Mouse (Mus musculus): ENCODE results near the gene Stac.

Gene Stac

GRCm38 (mm10) chr9:111606603-111607002 is 83.5 kb downstream of the Stac start:
- DNase-seq (ENCODE audit: low spot score) = no peak

DNA sequence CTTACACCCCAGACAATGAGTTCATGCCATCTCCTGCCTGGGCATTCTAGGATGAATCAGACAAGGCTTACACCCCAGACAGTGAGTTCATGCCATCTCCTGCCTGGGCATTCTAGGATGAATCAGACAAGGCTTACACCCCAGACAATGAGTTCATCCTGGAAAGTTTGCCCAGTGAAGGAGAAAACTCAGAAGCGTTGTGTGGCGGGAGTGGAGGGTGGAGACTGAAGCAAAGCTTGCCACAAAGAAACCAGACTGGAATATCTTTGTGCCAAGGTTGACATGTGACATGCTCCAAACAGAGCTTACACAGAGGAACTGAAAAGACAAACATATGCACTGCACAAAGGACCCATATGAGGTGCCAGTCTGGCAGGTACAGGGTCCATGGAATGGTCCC is 102.6 kb downstream of the Stac start:
- DNase-seq (ENCODE audit: low spot score) = no peak

DNA sequence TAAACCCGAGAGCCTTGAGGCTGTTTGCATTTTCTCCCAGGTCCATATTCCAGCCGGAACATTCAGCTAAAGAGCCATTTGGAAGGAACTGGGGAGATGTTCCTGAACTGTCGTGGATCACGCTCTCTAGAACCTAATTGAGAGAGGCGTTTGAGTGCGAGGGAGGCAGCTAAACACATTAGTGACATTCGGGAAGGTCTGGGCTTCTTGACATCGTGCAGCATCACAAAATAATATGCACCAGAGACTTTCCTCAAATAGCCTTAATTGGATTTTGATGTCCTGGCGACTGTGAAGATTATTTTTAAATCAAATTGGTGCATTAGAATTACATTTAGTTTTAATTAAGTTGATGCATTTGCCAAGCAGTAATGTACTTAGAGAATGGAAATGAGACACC is 111.4 kb downstream of the Stac start:
- DNase-seq (ENCODE audit: low spot score) = no peak

DNA sequence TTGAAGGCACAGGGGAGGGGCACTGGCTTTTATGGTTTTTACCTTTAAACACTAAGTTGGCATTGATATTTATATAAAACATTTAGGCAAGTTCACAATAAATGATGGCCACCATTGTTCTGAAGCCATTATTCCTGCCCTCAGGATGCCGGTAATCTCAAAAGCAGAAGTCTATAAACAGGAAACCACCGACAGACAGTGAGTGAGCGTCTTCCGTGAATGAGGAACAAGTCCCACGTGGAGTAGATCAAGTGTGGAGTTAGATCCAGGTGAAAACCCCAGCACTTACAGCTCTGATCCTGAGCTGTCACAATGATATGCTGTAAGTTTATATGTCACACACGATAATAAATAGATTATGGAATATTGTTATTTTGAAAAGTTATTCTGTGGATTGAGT is 112.7 kb downstream of the Stac start:
- no peak for DNase-seq (ENCODE audit: low spot score)

DNA sequence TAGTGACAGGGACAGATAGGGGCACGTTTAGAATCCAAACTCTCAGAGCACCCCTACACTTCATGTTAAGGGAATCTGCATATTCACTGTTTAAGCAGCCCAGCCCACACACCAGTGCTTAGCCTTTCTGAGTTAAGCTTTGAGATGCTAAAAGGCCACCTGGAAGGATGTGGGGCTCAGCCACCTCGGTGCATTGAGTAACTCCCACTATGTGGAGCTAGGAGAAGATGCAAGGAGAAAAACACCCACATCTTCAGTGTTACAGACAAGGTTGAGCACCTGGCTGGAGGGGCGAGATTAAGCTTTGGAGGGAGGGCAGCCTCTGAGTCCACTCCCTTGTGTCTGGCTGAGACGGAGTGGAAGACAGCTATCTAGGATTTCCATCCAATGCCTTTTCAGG is 114.3 kb downstream of the Stac start:
- no peak for DNase-seq (ENCODE audit: low spot score)

GRCm38 (mm10) chr9:111573836-111574235 is 116.3 kb downstream of the Stac start:
- no peak for DNase-seq (ENCODE audit: low spot score)

DNA sequence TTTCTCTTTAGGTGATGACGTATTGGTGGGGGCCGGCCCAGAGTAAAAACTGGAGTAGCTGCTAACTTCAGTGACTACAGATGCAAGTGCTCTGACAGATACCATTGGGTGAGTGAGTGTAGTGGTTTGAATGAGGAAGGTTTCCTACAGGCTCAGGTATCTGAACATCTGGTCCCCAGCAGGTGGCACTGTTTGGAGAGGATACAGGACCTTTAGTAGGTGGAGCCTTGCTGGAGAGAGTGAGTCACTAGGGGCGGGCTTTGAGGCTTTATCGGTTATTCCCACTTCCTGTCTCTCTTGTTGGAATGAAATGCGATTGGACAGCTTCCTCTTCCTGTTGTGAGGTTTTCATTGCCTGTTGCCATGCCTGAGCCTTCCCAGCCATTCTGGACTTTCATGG is 118.5 kb downstream of the Stac start:
- no peak for DNase-seq (ENCODE audit: low spot score)

- DNase-seq (ENCODE audit: low spot score) = no peak
Measured at GRCm38 (mm10) chr9:111564176-111564575, 126.0 kb downstream of the Stac start.

- no peak for DNase-seq (ENCODE audit: low spot score)
Measured at GRCm38 (mm10) chr9:111563226-111563625, 126.9 kb downstream of the Stac start.

- DNase-seq (ENCODE audit: low spot score) = no peak
Measured at GRCm38 (mm10) chr9:111562217-111562988, 127.7 kb downstream of the Stac start.

GRCm38 (mm10) chr9:111556699-111557098 is 133.4 kb downstream of the Stac start:
- no peak for DNase-seq (ENCODE audit: low spot score)

DNA sequence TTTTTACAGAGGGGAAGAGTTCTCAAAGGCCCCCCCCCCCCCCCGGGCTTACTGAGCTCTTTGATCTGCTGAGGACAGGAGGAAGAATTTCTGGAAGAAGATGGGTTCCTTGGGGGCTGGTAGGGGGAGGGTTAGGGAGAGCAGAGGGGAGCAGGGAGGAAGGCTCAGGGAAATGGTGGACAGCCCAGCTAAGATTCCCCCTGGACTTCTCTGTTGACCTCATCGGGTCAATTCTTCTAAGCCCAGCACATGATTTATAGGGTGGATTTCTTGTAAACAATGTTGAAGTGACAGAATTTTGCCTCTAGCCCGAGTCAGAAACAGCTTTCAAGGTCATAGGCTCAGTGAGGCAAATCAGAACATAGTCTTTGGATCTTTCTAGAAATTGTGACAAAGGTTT is 137.3 kb downstream of the Stac start:
- DNase-seq (ENCODE audit: low spot score) = peak; percentile 20

DNA sequence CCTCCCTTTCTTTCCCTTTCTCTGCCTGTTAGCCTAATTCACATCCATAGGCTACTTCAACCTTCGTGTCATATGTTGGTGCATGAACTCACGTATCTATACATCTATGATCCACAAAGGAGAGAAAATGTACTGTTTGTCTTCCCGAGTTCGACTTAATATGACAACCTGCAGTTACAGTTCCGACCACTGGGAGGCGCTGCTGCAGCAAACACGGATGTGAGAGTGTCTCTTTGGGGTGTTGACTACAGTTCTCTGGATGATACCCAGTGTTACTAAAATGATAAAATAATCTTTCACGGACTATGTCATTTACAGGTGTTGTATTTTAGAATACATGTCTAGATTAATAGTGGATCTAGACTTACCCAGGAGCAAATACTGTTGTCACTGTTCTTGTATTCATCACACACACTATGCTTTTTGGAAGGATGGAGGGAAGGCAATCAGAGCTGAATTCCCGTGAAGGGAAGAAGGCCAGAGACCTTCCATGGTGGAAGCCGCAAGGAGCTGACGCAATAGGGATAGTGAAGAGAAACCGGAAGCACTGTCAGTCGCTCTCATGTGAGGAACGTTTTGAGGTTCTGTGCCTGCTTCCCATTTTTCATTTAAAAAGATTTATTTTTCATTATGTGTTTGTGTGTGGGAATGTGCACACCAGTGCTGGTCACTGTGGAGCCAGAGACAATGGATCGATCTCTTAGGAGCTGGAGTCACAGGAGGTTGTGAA is 138.5 kb downstream of the Stac start:
- no peak for DNase-seq (ENCODE audit: low spot score)

DNA sequence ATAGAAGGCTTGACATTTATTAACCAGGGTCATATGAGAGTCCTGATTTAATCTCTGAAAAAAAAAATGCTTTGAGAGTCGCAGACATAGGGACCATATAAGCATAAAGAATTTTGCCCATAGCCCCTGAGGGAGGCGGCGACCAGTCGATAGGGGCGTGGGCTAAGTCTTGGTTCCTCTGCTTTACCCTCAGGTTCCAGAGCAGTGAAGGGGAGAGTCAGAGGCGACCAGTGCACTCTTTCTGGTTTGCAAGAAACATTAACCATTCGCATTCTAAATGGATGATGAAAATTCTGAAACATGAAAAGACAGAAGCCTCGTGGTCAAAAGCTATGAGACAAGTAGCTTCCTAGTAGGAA is 139.2 kb downstream of the Stac start:
- DNase-seq (ENCODE audit: low spot score) = no peak

DNA sequence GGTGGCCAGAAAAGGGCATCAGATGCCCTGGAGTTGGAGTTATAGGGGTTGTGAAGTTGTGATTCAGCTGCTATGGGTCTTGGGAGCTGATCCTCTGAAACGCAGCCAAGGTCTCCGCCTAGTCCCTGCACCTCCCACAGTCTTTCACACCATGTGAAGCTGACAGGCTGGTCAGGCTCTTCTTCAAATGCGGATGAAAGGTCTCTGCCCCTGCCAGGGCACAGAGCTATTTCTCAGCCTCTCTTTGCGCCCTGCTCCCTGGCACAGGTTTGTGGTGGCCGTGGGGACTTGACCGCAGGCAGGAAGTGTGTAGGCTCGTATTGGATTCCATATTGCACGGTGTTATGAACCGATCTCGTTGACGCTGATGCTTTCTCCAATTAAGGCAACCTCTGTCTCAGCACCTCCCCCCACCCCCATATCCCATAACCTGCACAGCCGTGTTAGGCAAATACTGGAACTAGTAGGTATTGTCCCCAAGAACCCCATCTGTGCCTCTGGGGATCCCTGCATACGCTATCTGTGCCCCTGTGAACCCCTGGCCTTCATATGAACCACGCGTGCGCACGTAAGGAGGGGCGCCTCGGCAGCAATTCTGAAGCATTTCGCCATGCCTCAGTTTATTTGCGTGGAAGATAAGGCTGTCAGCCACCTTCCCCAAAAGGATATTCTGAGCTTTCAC is 139.7 kb downstream of the Stac start:
- DNase-seq (ENCODE audit: low spot score) = no peak

GRCm38 (mm10) chr9:111542663-111543062 is 147.5 kb downstream of the Stac start:
- DNase-seq (ENCODE audit: low spot score) = no peak

DNA sequence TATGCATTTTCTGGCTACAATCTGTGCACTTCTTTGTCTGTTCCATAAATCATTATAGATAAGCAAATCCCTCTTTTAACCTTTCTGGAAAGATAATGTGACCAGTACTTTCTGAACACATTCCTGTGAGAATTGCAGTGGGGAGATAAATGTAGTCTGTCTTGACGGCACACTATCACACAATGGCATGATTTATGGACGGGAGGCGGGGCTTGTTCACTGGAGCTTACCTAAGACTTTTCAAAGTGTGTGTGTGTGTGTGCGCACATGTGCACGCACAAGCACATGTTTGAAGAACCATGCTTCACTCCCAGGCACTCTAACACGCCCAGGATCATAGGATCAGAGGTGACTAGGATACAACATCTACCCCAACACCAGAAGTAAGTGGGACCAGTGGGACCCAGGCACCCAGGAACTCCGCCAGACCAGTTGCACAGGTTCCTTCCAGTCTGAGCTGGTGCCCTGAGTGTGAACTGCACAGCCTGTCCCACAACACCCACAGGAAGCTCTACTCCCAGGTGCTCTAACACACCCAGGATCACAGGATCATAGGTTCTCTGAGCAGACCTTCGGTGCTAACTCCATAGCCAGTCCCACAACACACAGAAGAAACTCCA is 154.6 kb downstream of the Stac start:
- no peak for DNase-seq (ENCODE audit: low spot score)

GRCm38 (mm10) chr9:111534744-111535423 is 155.3 kb downstream of the Stac start:
- DNase-seq (ENCODE audit: low spot score) = no peak

- DNase-seq (ENCODE audit: low spot score) = no peak
Measured at GRCm38 (mm10) chr9:111523871-111524270, 166.3 kb downstream of the Stac start.

- DNase-seq (ENCODE audit: low spot score) = no peak
Measured at GRCm38 (mm10) chr9:111523111-111523510, 167.0 kb downstream of the Stac start.

DNA sequence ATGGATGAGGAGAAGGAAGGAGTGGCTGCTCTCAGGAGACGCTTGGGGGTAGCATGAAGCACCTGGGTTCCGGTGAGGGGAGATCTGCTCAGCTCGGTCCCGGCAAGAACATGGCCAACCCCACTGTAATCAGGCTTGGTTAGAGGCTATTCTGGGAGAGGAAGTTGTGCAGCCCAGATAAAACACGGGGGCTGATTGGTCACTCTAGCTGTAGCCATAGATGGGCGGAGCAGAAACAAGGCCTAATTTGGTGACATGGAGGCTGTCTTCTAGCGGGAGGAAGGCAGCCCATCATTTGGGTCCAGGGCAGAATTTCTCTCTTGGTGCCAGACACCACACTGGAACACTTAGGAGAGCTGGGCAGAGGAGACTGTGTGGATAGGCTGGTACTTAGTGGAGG is 167.9 kb downstream of the Stac start:
- no peak for DNase-seq (ENCODE audit: low spot score)

- DNase-seq (ENCODE audit: low spot score) = no peak
Measured at GRCm38 (mm10) chr9:111515536-111515935, 174.6 kb downstream of the Stac start.
